Mouse (Mus musculus) myocyte (in vitro differentiated cells): ENCODE measurements at regions not wholly inside any gene's neighbourhood (a gene's known extent, or its start where the extent isn't known, plus 50 kb on each side); places are given as distances from the start of the nearest gene placed in this dataset.

Experiments
- H3K27me3 ChIP-seq: one replicate; pipeline ENCODE4 v1.6.1; 2011; ENCODE audit not compliant: control insufficient read depth, insufficient read depth, insufficient read length
- H3K36me3 ChIP-seq: one replicate; pipeline ENCODE4 v1.6.1; 2011; ENCODE audit not compliant: control insufficient read depth, insufficient read depth
- H3K4me2 ChIP-seq: one replicate; pipeline ENCODE4 v1.6.1; 2011; ENCODE audit warnings: low read depth, control low read depth
- H3K4me3 ChIP-seq: one replicate; pipeline ENCODE4 v1.5.1; 2011; ENCODE audit warnings: mild to moderate bottlenecking, control low read depth, moderate library complexity
- H3K79me2 ChIP-seq: one replicate; pipeline ENCODE4 v1.6.1; 2011; ENCODE audit not compliant: control insufficient read depth, insufficient read depth
- H3ac ChIP-seq: one replicate; pipeline ENCODE4 v1.6.1; 2011; ENCODE audit not compliant: control insufficient read depth, insufficient read length
- CEBPB ChIP-seq: IDR thresholded peaks from 2 replicates; pipeline ENCODE4 v1.6.1; 2011; ENCODE audit warnings: mild to moderate bottlenecking, moderate library complexity; ENCODE audit not compliant: poor library complexity, insufficient read depth, severe bottlenecking
- E2F4 ChIP-seq: IDR thresholded peaks from one replicate; pipeline ENCODE4 v1.6.1; 2011; ENCODE audit warnings: mild to moderate bottlenecking, control low read depth, moderate library complexity; ENCODE audit not compliant: insufficient read depth
- MAX ChIP-seq: IDR thresholded peaks from one replicate; pipeline ENCODE4 v1.6.1; 2011; ENCODE audit warnings: low read depth, mild to moderate bottlenecking, control low read depth
- MYOD1 ChIP-seq, 3 experiments: IDR thresholded peaks; one replicate each; pipeline ENCODE4 v1.6.1; 2011; ENCODE audit warnings: control low read depth in 2 of 3, low read depth in 2 of 3, mild to moderate bottlenecking in 2 of 3, moderate library complexity in 1 of 3; ENCODE audit not compliant: insufficient read length in 2 of 3, control insufficient read depth in 1 of 3
- MYOG ChIP-seq, 3 experiments: IDR thresholded peaks; one replicate each; pipeline ENCODE4 v1.6.1; 2011; ENCODE audit warnings: control low read depth in 2 of 3, low read depth in 2 of 3, mild to moderate bottlenecking in 2 of 3; ENCODE audit not compliant: insufficient read length in 2 of 3, control insufficient read depth in 1 of 3, insufficient read depth in 1 of 3
- POLR2A ChIP-seq: IDR thresholded peaks from one replicate; pipeline ENCODE4 v1.6.1; 2011; ENCODE audit warnings: low read depth, mild to moderate bottlenecking, control low read depth, moderate library complexity; ENCODE audit not compliant: insufficient read length
- POLR2AphosphoS2 ChIP-seq: IDR thresholded peaks from one replicate; pipeline ENCODE4 v1.6.1; 2011; ENCODE audit warnings: low read depth, control low read depth; ENCODE audit not compliant: insufficient read length
- REST ChIP-seq: IDR thresholded peaks from one replicate; pipeline ENCODE4 v1.6.1; 2011; ENCODE audit warnings: mild to moderate bottlenecking, control low read depth, moderate library complexity; ENCODE audit not compliant: insufficient read depth, insufficient read length
- SRF ChIP-seq: IDR thresholded peaks from one replicate; pipeline ENCODE4 v1.6.1; 2011; ENCODE audit warnings: low read depth; ENCODE audit not compliant: control insufficient read depth, insufficient read length
- TCF12 ChIP-seq: IDR thresholded peaks from one replicate; pipeline ENCODE4 v1.6.1; 2011; ENCODE audit warnings: mild to moderate bottlenecking, control low read depth; ENCODE audit not compliant: poor library complexity, insufficient read depth, severe bottlenecking
- TCF3 ChIP-seq: IDR thresholded peaks from one replicate; pipeline ENCODE4 v1.6.1; 2011; ENCODE audit warnings: low read depth, control low read depth; ENCODE audit not compliant: insufficient read length
- USF1 ChIP-seq: IDR thresholded peaks from one replicate; pipeline ENCODE4 v1.6.1; 2011; ENCODE audit warnings: low read depth, mild to moderate bottlenecking, control low read depth, moderate library complexity

- TF ChIP-seq USF1 (no peak), MAX (no peak), TCF3 (no peak), CEBPB (no peak), POLR2A (no peak), REST (no peak), MYOG (IDR thresholded peaks at IDR 0.05; ENCODE audit: control insufficient read depth in 1 of 3, insufficient read depth in 1 of 3, insufficient read length in 2 of 3, low read depth in 2 of 3) (no peak), MYOD1 (IDR thresholded peaks at IDR 0.05; ENCODE audit: control insufficient read depth in 1 of 3, insufficient read length in 2 of 3, low read depth in 2 of 3) (no peak), POLR2AphosphoS2 (no peak), SRF (no peak), TCF12 (no peak)
These were observed 85.5 kb upstream of the Egflam start for GRCm38 (mm10) chr15:7483686-7484085.

GRCm38 (mm10) chr15:7491091-7491490 is 92.9 kb upstream of the Egflam start:
- TF ChIP-seq POLR2A (no peak), MYOD1 (IDR thresholded peaks at IDR 0.05; ENCODE audit: control insufficient read depth in 1 of 3, insufficient read length in 2 of 3, low read depth in 2 of 3) (peak in 1 of 3 experiments; percentile 19)
- no peaks in the 10 kb centered on the region for H3K27me3 ChIP-seq

More at GRCm38 (mm10) chr15:7483686-7484085, 85.5 kb upstream of the Egflam start:
- Histone ChIP-seq H3K4me2 (no peak overlapping the region), H3K4me3 (no peak overlapping the region), H3K79me2 (no peaks in the 10 kb centered on the region), H3K27me3 (no peaks in the 10 kb centered on the region), H3ac (no peak overlapping the region), H3K36me3 (no peaks in the 10 kb centered on the region)

GRCm38 (mm10) chr15:7493126-7493669 is 95.0 kb upstream of the Egflam start:
- Histone ChIP-seq H3K4me3 (no peak overlapping the region), H3K27me3 (no peaks in the 10 kb centered on the region), H3ac (no peak overlapping the region), H3K79me2 (no peaks in the 10 kb centered on the region), H3K4me2 (peak overlapping the region; percentile 66), H3K36me3 (no peaks in the 10 kb centered on the region)
- TF ChIP-seq TCF3 (no peak), CEBPB (peak; percentile 39; the same call in 1 of the 2 replicates), MYOG (IDR thresholded peaks at IDR 0.05; ENCODE audit: control insufficient read depth in 1 of 3, insufficient read depth in 1 of 3, insufficient read length in 2 of 3, low read depth in 2 of 3) (peak in 2 of 3 experiments; percentile 7 to 59), MYOD1 (IDR thresholded peaks at IDR 0.05; ENCODE audit: control insufficient read depth in 1 of 3, insufficient read length in 2 of 3, low read depth in 2 of 3) (peak in 1 of 3 experiments; percentile 77)

More at GRCm38 (mm10) chr15:7491091-7491490, 92.9 kb upstream of the Egflam start:
- H3K79me2 ChIP-seq, result no peaks in the 10 kb centered on the region
- H3ac ChIP-seq, result no peak overlapping the region
- no peak overlapping the region for H3K4me2 ChIP-seq
- no peak overlapping the region for H3K4me3 ChIP-seq
- H3K36me3 ChIP-seq, result no peaks in the 10 kb centered on the region

GRCm38 (mm10) chr15:7497852-7498251 is 99.7 kb upstream of the Egflam start:
- Histone ChIP-seq H3ac (no peak overlapping the region), H3K4me3 (no peak overlapping the region), H3K79me2 (no peaks in the 10 kb centered on the region), H3K27me3 (no peaks in the 10 kb centered on the region), H3K36me3 (no peaks in the 10 kb centered on the region), H3K4me2 (peak overlapping the region; percentile 62)
- TF ChIP-seq MYOD1 (IDR thresholded peaks at IDR 0.05; ENCODE audit: control insufficient read depth in 1 of 3, insufficient read length in 2 of 3, low read depth in 2 of 3) (peak; percentile 38 to 73 (median 71)), MAX (no peak)

GRCm38 (mm10) chr15:7508535-7508934 is 110.3 kb upstream of the Egflam start:
- Histone ChIP-seq H3K4me3 (no peak overlapping the region), H3K4me2 (no peak overlapping the region)
- no peak for TF ChIP-seq USF1
- no peak for TF ChIP-seq SRF
- TF ChIP-seq POLR2A, result no peak
- no peak for TF ChIP-seq REST
- TF ChIP-seq POLR2AphosphoS2, result no peak
- no peak for TF ChIP-seq CEBPB
- TF ChIP-seq TCF12, result no peak
- no peak for TF ChIP-seq E2F4

More at GRCm38 (mm10) chr15:7508535-7508934, 110.3 kb upstream of the Egflam start:
- H3K36me3 ChIP-seq, result no peaks in the 10 kb centered on the region
- no peak overlapping the region for H3ac ChIP-seq
- H3K79me2 ChIP-seq, result no peaks in the 10 kb centered on the region
- no peaks in the 10 kb centered on the region for H3K27me3 ChIP-seq
